Mouse (Mus musculus) testis, adult 2 months (tissue): Measurements from ENCODE around the gene Tspan31.

Experiments used
- CTCF ChIP-seq: fragments of 200-500 bp; IDR thresholded peaks from 2 replicates; pipeline ENCODE4 v1.5.1; 2012; ENCODE audit warnings: low read depth, mild to moderate bottlenecking, inconsistent platforms, low read length, moderate library complexity; ENCODE audit not compliant: control insufficient read depth, insufficient read depth, insufficient replicate concordance
- POLR2A ChIP-seq: fragments of 200-500 bp; IDR thresholded peaks from 2 replicates; pipeline ENCODE4 v1.6.1; 2012; ENCODE audit warnings: low read depth, mild to moderate bottlenecking, inconsistent platforms, low read length, moderate library complexity; ENCODE audit not compliant: control insufficient read depth

- TF ChIP-seq CTCF = no peak
- no peak for TF ChIP-seq POLR2A
These were observed 30.4 kb upstream of the Tspan31 start for GRCm38 (mm10) chr10:127100414-127100813.
